ENCODE assay signal across 15 mouse cellular contexts in the genomic region with DNA sequence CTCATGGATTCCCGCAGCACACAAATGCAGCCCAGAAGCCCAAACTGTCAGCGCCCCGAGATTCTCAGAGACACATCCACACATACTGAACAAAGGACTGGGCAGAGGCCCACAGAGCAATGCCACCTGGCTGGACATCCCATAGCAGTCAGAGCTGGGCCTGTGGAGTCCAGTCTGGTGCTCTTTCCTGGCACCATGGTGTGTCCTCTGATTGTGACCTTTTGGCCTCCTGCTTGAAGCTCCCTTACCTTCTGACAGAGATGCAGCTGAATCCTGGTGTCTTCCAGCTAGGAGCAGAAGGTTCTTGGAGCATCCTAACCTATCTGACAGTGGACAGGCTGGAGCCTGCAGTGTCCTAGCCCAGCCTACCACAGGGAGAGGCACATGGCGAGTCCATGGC.
A peak's percentile ranks its signal among the peaks of the same experiment; 100 is the strongest.
DNase-seq lines count a peak whose midpoint lies in the region; TF ChIP-seq lines count a peak whose summit lies in the region.
"Had no signal": no experiment of that assay in that cellular context is flagged by ENCODE, and none has a peak within 500 bp of the region (broad histone marks: within the 10 kb centered on the region; RNA-seq: fewer than 3 reads in every experiment).

No protein-coding gene starts in this region.

- no peak for TF ChIP-seq POLR2A in cerebellum, adult 2 months (IDR thresholded peaks at IDR 0.05; ENCODE audit: borderline replicate concordance, insufficient read depth, low read length)

- peak; percentile 41 for DNase-seq in cerebellum, adult 11 months
- no peak for DNase-seq in cerebellum, postnatal 10 days
- peak; percentile 62 to 64 for DNase-seq in cerebellum, adult 2 months
- DNase-seq in cerebellum, postnatal 25 days = peak; percentile 50 to 60
- DNase-seq in urinary bladder, postnatal 10 days (ENCODE audit: low spot score) = no peak
- no peak for DNase-seq in right cerebral cortex, postnatal 36 days (ENCODE audit: low spot score in 2 of 2)
- no peak for DNase-seq in kidney, postnatal 14 days
- DNase-seq: heart, postnatal 14 days; kidney, adult 11 months had no signal

- H3K4me1 ChIP-seq in cerebellum, adult 2 months (ENCODE audit: control insufficient read depth, insufficient read depth, low read length) = peaks cover 25% of the 10 kb centered on the region
- H3K4me1 ChIP-seq: forebrain, embryonic 13.5 days had no signal

- WGBS in cerebellum, adult 2 months = 51% methylated on average over 4 of the region's 4 CpGs

- no peaks in the 10 kb centered on the region for H3K27me3 ChIP-seq in cerebellum, adult 2 months (ENCODE audit: control insufficient read depth, insufficient read depth, low read length)
- H3K27me3 ChIP-seq: embryonic facial prominence, embryonic 13.5 days; forebrain, embryonic 13.5 days; hindbrain, embryonic 13.5 days had no signal

- H3K27ac ChIP-seq in cerebellum, adult 2 months (ENCODE audit: insufficient read depth, low read length) = peak overlapping the region; percentile 74
- H3K27ac ChIP-seq: embryonic facial prominence, embryonic 13.5 days; forebrain, embryonic 13.5 days; heart, embryonic 10.5 days; heart, embryonic 15.5 days; hindbrain, embryonic 13.5 days; hindbrain, postnatal 0 days had no signal

- H3K4me3 ChIP-seq in cerebellum, adult 2 months (replicated peaks; ENCODE audit: insufficient read depth, low read depth, low read length) = no peak overlapping the region
- H3K4me3 ChIP-seq: embryonic facial prominence, embryonic 13.5 days; forebrain, embryonic 13.5 days; heart, embryonic 10.5 days; heart, embryonic 15.5 days; hindbrain, embryonic 13.5 days had no signal

- no peak for TF ChIP-seq CTCF in cerebellum, adult 2 months (IDR thresholded peaks at IDR 0.05; ENCODE audit: borderline replicate concordance, insufficient read depth, low read depth, low read length)

Comparison
In these comparisons a context has a peak if more than half of its experiments do, and no peak if none do; other contexts are left out.
1. DNase-seq: peak in cerebellum, adult 11 months (single experiment), cerebellum, adult 2 months (2 of 2) and cerebellum, postnatal 25 days (2 of 2); none in cerebellum, postnatal 10 days (0 of 2), urinary bladder, postnatal 10 days (single experiment), right cerebral cortex, postnatal 36 days (0 of 2) and kidney, postnatal 14 days (single experiment).